Mouse (Mus musculus): ENCODE data around the gene Pax2. TPM values are rescaled to one million over a fixed set of nuclear protein-coding genes. Genes with fewer than 3 reads are reported as not detected.
A peak's percentile ranks its signal among the peaks of the same experiment; 100 is the strongest.

The Pax2 gene
- polyA plus RNA-seq, 1 experiment from 2014 or later = 29.6 TPM

DNA sequence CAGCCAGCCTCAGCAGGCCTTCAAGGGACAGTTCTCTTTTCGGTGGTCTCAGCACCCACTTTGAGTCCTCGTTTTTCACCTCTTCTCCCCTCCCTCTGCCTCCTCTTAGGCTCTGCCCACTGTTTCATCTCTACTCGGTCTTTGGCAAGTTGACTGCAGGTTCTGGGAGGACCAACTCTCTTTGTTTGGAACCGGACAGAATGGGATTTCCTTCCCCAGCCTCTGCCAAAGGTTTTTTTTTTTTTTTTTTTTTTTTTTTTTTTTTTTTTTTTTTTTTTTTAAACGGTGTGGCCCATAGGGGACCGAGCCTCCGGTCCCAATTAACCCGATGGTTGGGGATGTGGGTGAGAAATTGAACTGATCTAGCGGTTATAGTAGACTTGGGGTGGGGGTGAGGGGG lies 4.8 kb upstream of the Pax2 start:
- Histone ChIP-seq H3K9ac (ENCODE audit: low read depth, low read length) (peak overlapping the region; percentile 92; the same call in 1 of the 2 replicates), H3K27me3 (ENCODE audit: insufficient read depth, low read length) (peaks cover 37% of the 10 kb centered on the region; the same call in 1 of the 2 replicates), H3K4me3 (replicated peaks; ENCODE audit: low read depth, low read length) (peak overlapping the region; percentile 59), H3K36me3 (ENCODE audit: insufficient read depth, low read length) (no peaks in the 10 kb centered on the region), H3K4me2 (ENCODE audit: low read length) (peak overlapping the region; percentile 75), H3K9me3 (replicated peaks; ENCODE audit: low read length) (no peaks in the 10 kb centered on the region), H3K4me1 (replicated peaks; ENCODE audit: insufficient read depth, low read length) (peaks cover 15% of the 10 kb centered on the region), H3K27ac (peak overlapping the region; percentile 97)
- 0% methylated on average over 9 of the region's 9 CpGs for WGBS
- DNase-seq (ENCODE audit: low spot score) = no peak
- no peak for TF ChIP-seq CTCF (IDR thresholded peaks at IDR 0.05; ENCODE audit: low read depth)
- no peak for ATAC-seq (replicated peaks; ENCODE audit: low FRiP score, low read depth)

DNA sequence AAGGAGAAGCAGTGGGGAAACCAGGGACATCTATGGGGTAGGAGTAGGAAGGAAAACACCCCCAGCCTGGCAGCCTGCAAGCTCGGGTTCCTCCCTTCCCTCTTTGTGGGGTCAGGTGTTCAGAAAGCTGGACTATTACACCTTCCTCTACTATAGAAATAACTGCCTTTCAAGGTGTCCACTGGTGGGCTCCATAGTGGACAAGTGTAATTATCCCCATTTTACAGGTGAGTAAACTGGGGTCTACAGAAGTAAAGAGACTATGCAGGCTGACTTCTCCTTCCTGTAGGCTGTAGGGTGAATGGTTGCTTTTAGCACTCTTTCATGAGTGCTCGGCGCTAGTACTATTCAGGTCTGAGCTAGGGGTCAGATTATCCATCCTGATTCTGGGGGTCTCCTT lies 4.3 kb upstream of the Pax2 start:
- Histone ChIP-seq H3K4me2 (ENCODE audit: low read length) (peak overlapping the region; percentile 75), H3K36me3 (ENCODE audit: insufficient read depth, low read length) (no peaks in the 10 kb centered on the region), H3K27ac (peak overlapping the region; percentile 97), H3K9ac (ENCODE audit: low read depth, low read length) (no peak overlapping the region), H3K27me3 (ENCODE audit: insufficient read depth, low read length) (peaks cover 40% of the 10 kb centered on the region), H3K4me3 (replicated peaks; ENCODE audit: low read depth, low read length) (peak overlapping the region; percentile 20; the same call in 1 of the 2 replicates), H3K4me1 (replicated peaks; ENCODE audit: insufficient read depth, low read length) (peaks cover 15% of the 10 kb centered on the region), H3K9me3 (replicated peaks; ENCODE audit: low read length) (no peaks in the 10 kb centered on the region)
- WGBS = 14% methylated on average over 3 of the region's 3 CpGs
- ATAC-seq (replicated peaks; ENCODE audit: low FRiP score, low read depth) = no peak
- DNase-seq (ENCODE audit: low spot score) = no peak
- TF ChIP-seq CTCF (IDR thresholded peaks at IDR 0.05; ENCODE audit: low read depth) = no peak

DNA sequence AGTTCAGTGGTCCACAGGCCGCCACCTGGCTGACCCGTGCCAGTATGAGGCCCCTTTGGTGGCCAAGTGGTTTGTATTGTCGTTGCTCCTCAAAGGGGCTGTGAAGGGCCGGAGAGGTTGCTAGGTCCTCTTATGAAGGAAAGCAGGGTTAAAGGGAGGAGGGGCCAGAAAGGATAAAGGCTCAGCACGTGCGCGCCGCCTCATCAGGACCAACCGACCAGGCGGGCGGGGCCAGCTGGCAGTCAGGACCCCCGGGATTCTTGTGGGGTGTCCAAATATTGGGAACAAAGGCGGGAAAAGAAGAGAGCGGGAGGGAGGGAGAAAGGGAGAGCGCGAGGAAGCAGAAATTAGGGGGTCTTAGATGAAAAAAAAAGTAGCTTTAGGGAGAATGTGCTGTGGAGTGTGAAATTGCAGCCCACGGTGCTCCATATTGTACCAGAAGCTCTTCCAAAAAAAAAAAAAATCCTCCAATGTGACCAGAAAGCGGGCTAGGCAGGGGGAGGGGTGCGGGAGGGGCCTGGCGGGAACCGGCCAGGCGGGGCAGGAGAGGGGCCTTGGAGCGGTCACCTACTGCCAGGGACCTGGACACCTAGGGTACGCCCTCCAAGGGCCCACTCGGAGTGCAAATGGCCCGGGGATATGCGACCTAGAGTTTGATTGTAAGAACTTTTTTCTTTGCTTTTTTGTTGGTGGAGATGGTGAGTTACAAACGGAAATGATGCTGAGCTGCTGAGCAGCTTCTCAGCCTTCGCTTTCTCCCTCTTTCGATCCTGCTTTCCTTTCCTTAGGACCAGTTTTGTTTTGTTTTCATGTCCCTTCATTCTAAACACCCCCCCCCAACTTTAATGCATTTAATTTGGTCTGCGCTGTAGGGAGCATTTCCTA lies 3.5 kb upstream of the Pax2 start:
- Histone ChIP-seq H3K4me2 (ENCODE audit: low read length) (peak overlapping the region; percentile 75), H3K27ac (peak overlapping the region; percentile 97), H3K36me3 (ENCODE audit: insufficient read depth, low read length) (no peaks in the 10 kb centered on the region), H3K4me3 (replicated peaks; ENCODE audit: low read depth, low read length) (peak overlapping the region; percentile 20), H3K9ac (ENCODE audit: low read depth, low read length) (peak overlapping the region; percentile 31; the same call in 1 of the 2 replicates), H3K4me1 (replicated peaks; ENCODE audit: insufficient read depth, low read length) (peaks cover 15% of the 10 kb centered on the region), H3K9me3 (replicated peaks; ENCODE audit: low read length) (no peaks in the 10 kb centered on the region), H3K27me3 (ENCODE audit: insufficient read depth, low read length) (peaks cover 44% of the 10 kb centered on the region)
- 1% methylated on average over 31 of the region's 31 CpGs for WGBS
- DNase-seq (ENCODE audit: low spot score) (peak; percentile 46), ATAC-seq (replicated peaks; ENCODE audit: low FRiP score, low read depth) (no peak)
- no peak for TF ChIP-seq CTCF (IDR thresholded peaks at IDR 0.05; ENCODE audit: low read depth)

DNA sequence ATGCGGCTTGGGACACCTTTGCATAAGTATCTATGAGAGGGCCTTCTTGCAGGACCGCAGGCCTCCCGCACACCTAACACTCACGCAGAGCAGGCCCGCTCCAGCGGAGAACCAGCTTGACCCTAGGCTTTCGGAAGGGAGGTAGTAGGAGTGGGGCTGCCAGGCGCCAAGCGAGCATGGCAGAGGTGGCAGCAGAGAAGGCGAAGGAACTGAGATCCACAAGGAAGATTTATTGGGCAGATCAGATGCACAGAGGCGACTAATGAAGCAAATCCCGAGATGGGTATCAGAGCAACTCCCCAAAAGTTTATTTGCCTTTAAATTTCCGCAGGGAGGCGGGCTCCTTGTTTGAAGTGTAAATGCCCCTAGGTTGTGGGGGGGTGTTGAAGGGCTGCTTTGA lies 2.5 kb upstream of the Pax2 start:
- H3K4me3 ChIP-seq (replicated peaks; ENCODE audit: low read depth, low read length) = peak overlapping the region; percentile 20
- H3K4me2 ChIP-seq (ENCODE audit: low read length) = peak overlapping the region; percentile 75
- peak; percentile 93 for DNase-seq (ENCODE audit: low spot score)
- no peaks in the 10 kb centered on the region for H3K36me3 ChIP-seq (ENCODE audit: insufficient read depth, low read length)
- WGBS = 3% methylated on average over 14 of the region's 14 CpGs
- ATAC-seq (replicated peaks; ENCODE audit: low FRiP score, low read depth) = no peak
- H3K9me3 ChIP-seq (replicated peaks; ENCODE audit: low read length) = no peaks in the 10 kb centered on the region
- H3K27me3 ChIP-seq (ENCODE audit: insufficient read depth, low read length) = peaks cover 44% of the 10 kb centered on the region
- peak; percentile 21; the same call in 1 of the 2 replicates for TF ChIP-seq CTCF (IDR thresholded peaks at IDR 0.05; ENCODE audit: low read depth)
- H3K9ac ChIP-seq (ENCODE audit: low read depth, low read length) = no peak overlapping the region
- peak overlapping the region; percentile 97 for H3K27ac ChIP-seq
- H3K4me1 ChIP-seq (replicated peaks; ENCODE audit: insufficient read depth, low read length) = peaks cover 15% of the 10 kb centered on the region

DNA sequence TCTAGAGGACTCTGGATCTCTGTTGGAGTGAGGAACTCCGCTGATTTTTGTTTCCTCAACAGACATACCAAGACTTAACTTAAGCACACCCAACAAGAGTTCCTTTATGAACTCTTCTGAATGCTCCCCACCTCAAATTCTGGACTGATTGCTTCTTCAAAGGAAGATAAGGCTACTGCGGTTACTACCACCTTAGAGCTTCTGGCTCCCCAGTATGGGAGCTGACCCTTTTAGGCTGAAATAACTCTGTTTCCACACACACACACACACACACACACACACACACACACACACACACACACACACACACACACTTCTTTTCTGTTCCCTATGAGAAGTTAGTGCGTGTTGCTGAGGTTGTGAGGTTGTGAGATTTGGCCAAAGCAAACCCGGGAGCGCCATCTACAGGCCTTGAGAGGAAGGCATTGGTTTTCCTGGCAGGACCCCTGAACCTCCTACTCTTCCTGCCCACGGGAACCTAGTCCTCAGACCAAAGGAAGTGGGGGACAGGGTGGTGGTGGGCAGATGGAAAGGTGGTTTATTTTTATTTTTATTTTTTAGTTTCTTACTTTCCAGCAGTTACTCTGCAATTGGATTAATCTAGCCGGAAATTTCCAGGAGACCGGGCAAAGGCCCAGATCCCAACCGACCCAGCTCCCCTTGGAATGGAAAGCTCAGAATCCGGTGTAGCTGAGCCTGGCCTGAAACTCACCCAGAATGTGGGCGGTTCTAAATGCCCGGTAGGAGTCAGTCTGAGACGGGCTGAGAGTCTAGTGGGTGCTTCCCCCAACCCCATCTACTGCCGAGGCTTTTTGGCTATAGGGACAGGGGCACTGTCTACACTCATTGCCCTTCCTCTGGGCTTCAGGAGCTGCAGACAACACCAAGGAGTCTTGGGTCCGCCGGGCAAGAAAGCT lies 1.1 kb upstream of the Pax2 start:
- peak overlapping the region; percentile 92 for H3K27ac ChIP-seq
- H3K27me3 ChIP-seq (ENCODE audit: insufficient read depth, low read length) = peaks cover 37% of the 10 kb centered on the region
- H3K4me2 ChIP-seq (ENCODE audit: low read length) = peak overlapping the region; percentile 75
- peak overlapping the region; percentile 80 for H3K9ac ChIP-seq (ENCODE audit: low read depth, low read length)
- H3K4me1 ChIP-seq (replicated peaks; ENCODE audit: insufficient read depth, low read length) = peaks cover 15% of the 10 kb centered on the region
- DNase-seq (ENCODE audit: low spot score) (peak; percentile 93), ATAC-seq (replicated peaks; ENCODE audit: low FRiP score, low read depth) (0 out of 2 replicates have a peak, but pooled peaks have one; percentile 3)
- no peaks in the 10 kb centered on the region for H3K36me3 ChIP-seq (ENCODE audit: insufficient read depth, low read length)
- WGBS = 3% methylated on average over 16 of the region's 16 CpGs
- H3K9me3 ChIP-seq (replicated peaks; ENCODE audit: low read length) = no peaks in the 10 kb centered on the region
- H3K4me3 ChIP-seq (replicated peaks; ENCODE audit: low read depth, low read length) = peak overlapping the region; percentile 52
- TF ChIP-seq CTCF (IDR thresholded peaks at IDR 0.05; ENCODE audit: low read depth) = peak; percentile 86

DNA sequence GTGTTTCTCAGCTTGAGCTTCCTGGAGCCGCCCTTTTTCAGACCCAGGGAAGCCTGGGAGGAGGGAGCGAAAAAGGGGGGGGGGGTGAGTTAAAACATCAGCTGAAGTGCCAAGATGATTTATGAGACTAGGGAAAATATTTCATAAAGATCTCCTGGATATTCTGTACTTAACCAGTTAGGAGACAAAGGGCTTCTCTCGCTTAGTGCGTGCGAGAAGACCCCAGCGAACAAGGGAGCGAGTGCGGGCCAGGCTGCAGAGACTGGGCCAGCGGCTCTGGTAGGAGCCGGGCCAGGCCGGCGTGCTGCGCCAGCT lies 510 bp upstream of the Pax2 start:
- Histone ChIP-seq H3K9ac (ENCODE audit: low read depth, low read length) (peak overlapping the region; percentile 80), H3K27ac (peak overlapping the region; percentile 92), H3K4me1 (replicated peaks; ENCODE audit: insufficient read depth, low read length) (peaks cover 15% of the 10 kb centered on the region), H3K9me3 (replicated peaks; ENCODE audit: low read length) (no peaks in the 10 kb centered on the region), H3K27me3 (ENCODE audit: insufficient read depth, low read length) (peaks cover 31% of the 10 kb centered on the region), H3K4me2 (ENCODE audit: low read length) (peak overlapping the region; percentile 75), H3K36me3 (ENCODE audit: insufficient read depth, low read length) (0 out of 2 replicates have a peak, but pooled peaks cover 2% of the 10 kb centered on the region), H3K4me3 (replicated peaks; ENCODE audit: low read depth, low read length) (peak overlapping the region; percentile 52)
- WGBS = 2% methylated on average over 13 of the region's 13 CpGs
- DNase-seq (ENCODE audit: low spot score) = peak; percentile 36
- no peak for TF ChIP-seq CTCF (IDR thresholded peaks at IDR 0.05; ENCODE audit: low read depth)
- no peak for ATAC-seq (replicated peaks; ENCODE audit: low FRiP score, low read depth)
